Mouse (Mus musculus) bone marrow, adult 2 months (tissue): ENCODE data around the gene Eml2. TPM values are rescaled to one million over a fixed set of nuclear protein-coding genes. Genes with fewer than 3 reads are reported as not detected.

ENCODE experiments used
- H3K27ac ChIP-seq: fragments of 200-500 bp; 2 replicates; pipeline ENCODE4 v1.5.1; 2012; ENCODE audit warnings: low read depth, mild to moderate bottlenecking, control low read depth, inconsistent platforms, low read length; ENCODE audit not compliant: control insufficient read depth, poor library complexity, insufficient read depth
- H3K4me1 ChIP-seq: fragments of 200-500 bp; 2 replicates; pipeline ENCODE4 v1.6.1; 2011; ENCODE audit warnings: low read length; ENCODE audit not compliant: control insufficient read depth, insufficient read depth
- H3K4me3 ChIP-seq: fragments of 200-500 bp; replicated peaks from 2 replicates; pipeline ENCODE3; 2011; ENCODE audit warnings: mild to moderate bottlenecking, low read depth, low read length, control low read depth; ENCODE audit not compliant: control insufficient read depth
- CTCF ChIP-seq: fragments of 200-500 bp; IDR thresholded peaks from 2 replicates; pipeline ENCODE4 v1.5.1; 2011; ENCODE audit warnings: low read length, control low read depth; ENCODE audit not compliant: control insufficient read depth, insufficient read depth
- POLR2A ChIP-seq: fragments of 200-500 bp; IDR thresholded peaks from 2 replicates; pipeline ENCODE4 v1.6.1; 2011; ENCODE audit warnings: low read depth, mild to moderate bottlenecking, control low read depth, low read length, borderline replicate concordance; ENCODE audit not compliant: control insufficient read depth
- whole genome bisulfite sequencing: fragments of 180-500 bp; shearing (Covaris S2); methylation state at CpG from one replicate; pipeline ENCODE4 v1.1.7; 2018; 5-methylcytosine and 5-hydroxymethylcytosine counted together
- polyA plus RNA-seq: library from polyadenylated mRNA; stranded (reverse); fragments of >200 nt; gene quantifications from 2 replicates; pipeline ENCODE4 v1.2.4, GENCODE M21; 2011; ENCODE audit warnings: low replicate concordance; ENCODE audit not compliant: missing spikeins, insufficient read depth, insufficient read length

Gene Eml2
- polyA plus RNA-seq, 1 experiment, result 33.1 TPM

- no peak overlapping the region for H3K4me3 ChIP-seq
- no peak for TF ChIP-seq POLR2A
- TF ChIP-seq CTCF, result no peak
- WGBS, result 39% methylated on average over 6 of the region's 6 CpGs
- H3K27ac ChIP-seq, result no peak overlapping the region; the same call in 1 of the 2 replicates
- H3K4me1 ChIP-seq, result peaks cover 3% of the 10 kb centered on the region; the same call in 1 of the 2 replicates
Measured at GRCm38 (mm10) chr7:19179936-19180335, 3.7 kb downstream of the Eml2 start.

- TF ChIP-seq CTCF (no peak), POLR2A (no peak)
- H3K4me1 ChIP-seq, result peaks cover 3% of the 10 kb centered on the region; the same call in 1 of the 2 replicates
- peak overlapping the region; percentile 73 for H3K4me3 ChIP-seq
- under 1% methylated on average over 27 of the region's 27 CpGs for WGBS
- H3K27ac ChIP-seq, result peak overlapping the region; percentile 86
Measured at GRCm38 (mm10) chr7:19180862-19181429, 4.7 kb downstream of the Eml2 start.

GRCm38 (mm10) chr7:19184250-19184649, 8.0 kb downstream of the Eml2 start:
- 83% methylated on average over 2 of the region's 2 CpGs for WGBS
- Histone ChIP-seq H3K27ac (no peak overlapping the region), H3K4me3 (no peak overlapping the region), H3K4me1 (peaks cover 3% of the 10 kb centered on the region; the same call in 1 of the 2 replicates)
- TF ChIP-seq POLR2A (no peak), CTCF (no peak)

- Histone ChIP-seq H3K27ac (no peak overlapping the region), H3K4me1 (peaks cover 3% of the 10 kb centered on the region; the same call in 1 of the 2 replicates)
- TF ChIP-seq POLR2A, result no peak
- no peak for TF ChIP-seq CTCF
Measured at GRCm38 (mm10) chr7:19184758-19185157, 8.5 kb downstream of the Eml2 start.

GRCm38 (mm10) chr7:19194676-19195075, 18.5 kb downstream of the Eml2 start:
- no peak overlapping the region for H3K4me3 ChIP-seq
- no peaks in the 10 kb centered on the region for H3K4me1 ChIP-seq
- no peak overlapping the region for H3K27ac ChIP-seq
- TF ChIP-seq CTCF, result peak; percentile 59
- no peak for TF ChIP-seq POLR2A
- 89% methylated on average over 4 of the region's 4 CpGs for WGBS

More at GRCm38 (mm10) chr7:19184758-19185157, 8.5 kb downstream of the Eml2 start:
- 79% methylated on average over 6 of the region's 6 CpGs for WGBS
- H3K4me3 ChIP-seq, result no peak overlapping the region

- Histone ChIP-seq H3K27ac (no peak overlapping the region), H3K4me1 (no peaks in the 10 kb centered on the region; the same call in 1 of the 2 replicates), H3K4me3 (no peak overlapping the region)
- WGBS, result 61% methylated on average over 6 of the region's 6 CpGs
- TF ChIP-seq CTCF (peak; percentile 54), POLR2A (no peak)
Measured at GRCm38 (mm10) chr7:19196676-19197075, 20.5 kb downstream of the Eml2 start.

GRCm38 (mm10) chr7:19197985-19198384, 21.8 kb downstream of the Eml2 start:
- TF ChIP-seq CTCF (peak; percentile 73), POLR2A (no peak)
- Histone ChIP-seq H3K4me1 (no peaks in the 10 kb centered on the region; the same call in 1 of the 2 replicates), H3K4me3 (no peak overlapping the region), H3K27ac (no peak overlapping the region)
- 44% methylated on average over 2 of the region's 2 CpGs for WGBS

GRCm38 (mm10) chr7:19201660-19202059, 25.4 kb downstream of the Eml2 start:
- no peak for TF ChIP-seq POLR2A
- TF ChIP-seq CTCF, result no peak
- no peak overlapping the region for H3K27ac ChIP-seq
- WGBS, result 84% methylated on average over 15 of the region's 15 CpGs

GRCm38 (mm10) chr7:19202065-19202850, 26.0 kb downstream of the Eml2 start:
- Histone ChIP-seq H3K4me3 (no peak overlapping the region), H3K4me1 (no peaks in the 10 kb centered on the region; the same call in 1 of the 2 replicates), H3K27ac (no peak overlapping the region)
- no peak for TF ChIP-seq POLR2A
- no peak for TF ChIP-seq CTCF
- WGBS, result 79% methylated on average over 15 of the region's 15 CpGs

More at GRCm38 (mm10) chr7:19201660-19202059, 25.4 kb downstream of the Eml2 start:
- H3K4me3 ChIP-seq, result no peak overlapping the region
- no peaks in the 10 kb centered on the region; the same call in 1 of the 2 replicates for H3K4me1 ChIP-seq
